Comparison of ENCODE assay signal across 26 mouse cellular contexts in genomic region chr3:109942960-109943359, GRCm38 (mm10).
DNase-seq lines count a peak whose midpoint lies in the region; ATAC-seq and TF ChIP-seq lines count a peak whose summit lies in the region.
"Had no signal": no experiment of that assay in that cellular context is flagged by ENCODE, and none has a peak within 500 bp of the region (broad histone marks: within the 10 kb centered on the region; RNA-seq: fewer than 3 reads in every experiment).

No protein-coding gene starts in this region.

- no peak for DNase-seq in frontal cortex, postnatal 14 days (ENCODE audit: low spot score in 2 of 2)
- DNase-seq in 3T3-L1 (ENCODE audit: low read depth, low spot score) (peak; percentile 33), Patski (ENCODE audit: low read depth, low spot score) (no peak)
- peak; percentile 38 for DNase-seq in gonadal fat pad, adult 2 months (ENCODE audit: low read depth)
- DNase-seq in cerebellum, adult 11-12 months = no peak
- DNase-seq: adrenal gland, adult 8-10 months; adrenal gland, postnatal 14 days; adrenal gland, postnatal 36 days; cerebellum, adult 18-20 months; cerebellum, adult 8-10 months; cerebellum, adult 9-11 months; cerebellum, postnatal 14 days; cerebellum, postnatal 36 days; embryo, embryonic 11 days; forebrain, postnatal 0 days had no signal

- no peaks in the 10 kb centered on the region for H3K4me1 ChIP-seq in kidney, embryonic 15.5 days
- no peaks in the 10 kb centered on the region for H3K4me1 ChIP-seq in hindbrain, embryonic 12.5 days
- H3K4me1 ChIP-seq: embryonic facial prominence, embryonic 13.5 days; embryonic facial prominence, embryonic 15.5 days; forebrain, embryonic 13.5 days; forebrain, embryonic 15.5 days had no signal

- no peak overlapping the region for H3K4me2 ChIP-seq in kidney, embryonic 15.5 days
- H3K4me2 ChIP-seq in hindbrain, embryonic 12.5 days (replicated peaks) = no peak overlapping the region
- H3K4me2 ChIP-seq: embryonic facial prominence, embryonic 13.5 days; embryonic facial prominence, embryonic 15.5 days; forebrain, embryonic 13.5 days; forebrain, embryonic 15.5 days had no signal

- POLR2A ChIA-PET in Patski (lab: Charles Lee) = interaction anchor here (1.2 kb wide), 1 partner anchor 11 kb away, joined by 3 read pairs; no protein-coding TSS in a partner anchor

- no peaks in the 10 kb centered on the region for H3K27me3 ChIP-seq in Patski
- no peaks in the 10 kb centered on the region for H3K27me3 ChIP-seq in kidney, embryonic 15.5 days
- H3K27me3 ChIP-seq in hindbrain, embryonic 12.5 days = no peaks in the 10 kb centered on the region
- H3K27me3 ChIP-seq: CH12.LX; embryonic facial prominence, embryonic 13.5 days; embryonic facial prominence, embryonic 15.5 days; forebrain, embryonic 13.5 days; forebrain, embryonic 15.5 days had no signal

- H3K27ac ChIP-seq in kidney, embryonic 15.5 days = no peak overlapping the region
- no peak overlapping the region for H3K27ac ChIP-seq in hindbrain, embryonic 12.5 days
- H3K27ac ChIP-seq: embryonic facial prominence, embryonic 13.5 days; embryonic facial prominence, embryonic 15.5 days; forebrain, embryonic 13.5 days; forebrain, embryonic 15.5 days had no signal

- TF ChIP-seq CTCF in Patski (IDR thresholded peaks at IDR 0.05) = no peak

- 89% methylated on average over 1 of the region's 1 CpGs for WGBS in kidney, embryonic 15.5 days
- 97% methylated on average over 1 of the region's 1 CpGs for WGBS in hindbrain, embryonic 12.5 days

- no peak overlapping the region for H3K4me3 ChIP-seq in kidney, embryonic 15.5 days (replicated peaks)
- no peak overlapping the region for H3K4me3 ChIP-seq in hindbrain, embryonic 12.5 days
- H3K4me3 ChIP-seq: embryonic facial prominence, embryonic 13.5 days; embryonic facial prominence, embryonic 15.5 days; erythroblast, embryonic 14.5 days; forebrain, embryonic 13.5 days; forebrain, embryonic 15.5 days had no signal

- CTCF ChIA-PET in Patski (lab: Charles Lee) = no interaction called here

- H3K36me3 ChIP-seq in kidney, embryonic 15.5 days = no peaks in the 10 kb centered on the region
- no peaks in the 10 kb centered on the region for H3K36me3 ChIP-seq in hindbrain, embryonic 12.5 days
- H3K36me3 ChIP-seq: embryonic facial prominence, embryonic 13.5 days; embryonic facial prominence, embryonic 15.5 days; forebrain, embryonic 15.5 days; G1E had no signal

- in situ Hi-C loops in Patski (cut with MboI; ENCODE audit: low pct_unique_long_range_greater_than_20kb) = no loop called here

- H3K9ac ChIP-seq in kidney, embryonic 15.5 days = no peak overlapping the region
- H3K9ac ChIP-seq in hindbrain, embryonic 12.5 days = no peak overlapping the region
- H3K9ac ChIP-seq: embryonic facial prominence, embryonic 13.5 days; embryonic facial prominence, embryonic 15.5 days; forebrain, embryonic 13.5 days; forebrain, embryonic 15.5 days; forebrain, postnatal 0 days had no signal

- H3K9me3 ChIP-seq in kidney, embryonic 15.5 days (replicated peaks) = no peaks in the 10 kb centered on the region
- no peaks in the 10 kb centered on the region for H3K9me3 ChIP-seq in hindbrain, embryonic 12.5 days (replicated peaks)
- H3K9me3 ChIP-seq: embryonic facial prominence, embryonic 13.5 days; embryonic facial prominence, embryonic 15.5 days; forebrain, embryonic 13.5 days; forebrain, embryonic 15.5 days had no signal

- peak; percentile 86 for ATAC-seq in frontal cortex, adult (ENCODE audit: low TSS enrichment)
- ATAC-seq in Patski = peak; percentile 56
- no peak for ATAC-seq in kidney, embryonic 15.5 days (replicated peaks; ENCODE audit: low FRiP score)
- ATAC-seq in hindbrain, embryonic 12.5 days (ENCODE audit: low FRiP score) = no peak
- ATAC-seq: CD4-positive, CD25-positive, alpha-beta regulatory T cell, adult 4 months; forebrain, embryonic 13.5 days; forebrain, embryonic 15.5 days; forebrain, postnatal 0 days had no signal

Comparison
In these comparisons a context has a peak if more than half of its experiments do, and no peak if none do; other contexts are left out.
1. ATAC-seq: peak in frontal cortex, adult (single experiment) and Patski (single experiment); none in kidney, embryonic 15.5 days (single experiment) and hindbrain, embryonic 12.5 days (single experiment).
2. DNase-seq: peak in 3T3-L1 (single experiment) and gonadal fat pad, adult 2 months (single experiment); none in frontal cortex, postnatal 14 days (0 of 2), Patski (single experiment) and cerebellum, adult 11-12 months (single experiment).